10 mouse cellular contexts compared by ENCODE assay signal in the genomic region with DNA sequence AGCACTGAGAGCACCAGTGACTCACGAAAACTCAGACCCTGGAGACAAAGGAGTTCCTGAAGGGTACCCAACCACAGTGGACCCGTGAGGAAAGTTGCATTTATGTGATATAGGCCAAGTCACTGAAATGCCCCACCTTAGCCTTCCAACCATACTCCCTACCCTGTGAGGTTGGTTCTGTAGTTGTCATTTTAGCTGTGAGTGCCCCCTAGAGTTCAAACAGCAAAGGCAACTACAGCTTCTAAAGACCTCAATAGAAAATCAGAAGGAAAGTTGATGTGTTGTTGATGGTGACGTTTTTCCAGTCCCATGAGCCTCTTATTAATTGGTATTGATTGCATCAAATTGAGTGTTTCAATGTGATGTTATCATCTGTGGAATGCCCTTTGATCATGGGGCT. TPM values are rescaled to one million over a fixed set of nuclear protein-coding genes. Genes with fewer than 3 reads are reported as not detected.
DNase-seq lines count a peak whose midpoint lies in the region; TF ChIP-seq lines count a peak whose summit lies in the region.
"Had no signal": no experiment of that assay in that cellular context is flagged by ENCODE, and none has a peak within 500 bp of the region (broad histone marks: within the 10 kb centered on the region; RNA-seq: fewer than 3 reads in every experiment).

No protein-coding gene starts in this region.

- intact Hi-C loops in left cerebral cortex, postnatal 36 days (cut with DNase I): no loop called here

- peak; percentile 51 for TF ChIP-seq RAD21 in MEL (IDR thresholded peaks at IDR 0.05; ENCODE audit: low read depth, low read length)

- no peak overlapping the region for H3K27ac ChIP-seq in kidney, adult 2 months (ENCODE audit: insufficient read depth, low read depth, low read length)
- H3K27ac ChIP-seq in MEL (ENCODE audit: control insufficient read depth, low read depth, low read length): no peak overlapping the region
- H3K27ac ChIP-seq: limb, embryonic 13.5 days; neural tube, embryonic 13.5 days had no signal

- H3K36me3 ChIP-seq in kidney, adult 2 months (ENCODE audit: control insufficient read depth, insufficient read depth, low read length): no peaks in the 10 kb centered on the region
- H3K36me3 ChIP-seq in MEL (ENCODE audit: control insufficient read depth in 1 of 2, insufficient read depth in 2 of 2, low read length in 2 of 2): peaks cover 27 to 42% of the 10 kb centered on the region in 2 experiments
- H3K36me3 ChIP-seq: limb, embryonic 13.5 days; neural tube, embryonic 13.5 days had no signal

- no peak overlapping the region for H3K4me3 ChIP-seq in kidney, adult 2 months (ENCODE audit: insufficient read depth, low read depth, low read length)
- no peak overlapping the region for H3K4me3 ChIP-seq in MEL (ENCODE audit: control insufficient read depth in 1 of 2, insufficient read depth in 1 of 2, low read depth in 2 of 2, low read length in 2 of 2)
- H3K4me3 ChIP-seq: limb, embryonic 13.5 days; neural tube, embryonic 13.5 days had no signal

- H3K4me1 ChIP-seq in kidney, adult 2 months (ENCODE audit: control insufficient read depth, insufficient read depth, low read length): no peaks in the 10 kb centered on the region
- peaks cover 3 to 25% of the 10 kb centered on the region in 2 experiments; a peak in 3 of 4 replicates for H3K4me1 ChIP-seq in MEL (ENCODE audit: control insufficient read depth in 1 of 2, insufficient read depth in 2 of 2, low read length in 2 of 2)
- H3K4me1 ChIP-seq: limb, embryonic 13.5 days; neural tube, embryonic 13.5 days had no signal

- no peak for TF ChIP-seq CTCF in kidney, adult 2 months (conservative IDR thresholded peaks at IDR 0.05; ENCODE audit: insufficient read depth, insufficient read length, low read depth, low read length)
- peak; percentile 46 to 75 (median 69) for TF ChIP-seq CTCF in MEL (IDR thresholded peaks at IDR 0.05 in 2 of 3, conservative IDR thresholded peaks at IDR 0.05 in 1 of 3; ENCODE audit: control insufficient read depth in 1 of 3, insufficient read depth in 1 of 3, low read depth in 2 of 3, low read length in 3 of 3, poor library complexity in 1 of 3, severe bottlenecking in 1 of 3)

- WGBS in kidney, adult 2 months: 64% methylated on average over 3 of the region's 3 CpGs

- TF ChIP-seq EP300 in MEL (IDR thresholded peaks at IDR 0.05; ENCODE audit: low read depth in 1 of 2, low read length in 2 of 2): no peak

- DNase-seq in kidney, adult 2 months: peak; percentile 21
- DNase-seq in kidney, adult 18-20 months: no peak
- peak; percentile 71 for DNase-seq in CD4-positive, CD25-positive, alpha-beta regulatory T cell, adult 2 months (ENCODE audit: low read depth, low spot score)
- peak; percentile 80 for DNase-seq in MEL (ENCODE audit: low read depth, low spot score)
- peak; percentile 5 for DNase-seq in lung, postnatal 14 days
- no peak for DNase-seq in left cerebral cortex, postnatal 36 days (ENCODE audit: low spot score in 2 of 2)
- no peak for DNase-seq in urinary bladder, postnatal 25 days (ENCODE audit: low spot score)

- no peak overlapping the region for H3K9ac ChIP-seq in MEL (ENCODE audit: control insufficient read depth, low read depth, low read length, poor library complexity, severe bottlenecking)
- H3K9ac ChIP-seq: limb, embryonic 13.5 days; neural tube, embryonic 13.5 days had no signal

- no peaks in the 10 kb centered on the region for H3K27me3 ChIP-seq in kidney, adult 2 months (replicated peaks; ENCODE audit: control insufficient read depth, insufficient read depth, low read length)
- no peaks in the 10 kb centered on the region for H3K27me3 ChIP-seq in MEL (ENCODE audit: control insufficient read depth in 1 of 2, insufficient read depth in 2 of 2, low read length in 2 of 2)
- H3K27me3 ChIP-seq: limb, embryonic 13.5 days; neural tube, embryonic 13.5 days had no signal

- no peaks in the 10 kb centered on the region for H3K9me3 ChIP-seq in MEL (replicated peaks; ENCODE audit: insufficient read depth, low read length)
- H3K9me3 ChIP-seq: limb, embryonic 13.5 days; neural tube, embryonic 13.5 days had no signal

- H3K79me2 ChIP-seq in MEL (ENCODE audit: control insufficient read depth, insufficient read depth, low read length, poor library complexity): peaks cover 32% of the 10 kb centered on the region

- no peak for TF ChIP-seq POLR2A in kidney, adult 2 months (IDR thresholded peaks at IDR 0.05; ENCODE audit: low read depth, low read length)
- TF ChIP-seq POLR2A in MEL (IDR thresholded peaks at IDR 0.05; ENCODE audit: control insufficient read depth in 1 of 2, insufficient read depth in 1 of 2, low read depth in 1 of 2, low read length in 2 of 2, poor library complexity in 1 of 2): peak in 1 of 2 experiments; percentile 46; a peak in 1 of 4 replicates

TF ChIP-seq in MEL, 35 proteins besides CTCF, POLR2A, EP300 and RAD21:
- TF ChIP-seq E2F4 (IDR thresholded peaks at IDR 0.05; ENCODE audit: borderline replicate concordance, low read depth, low read length): no peak
- no peak for TF ChIP-seq POLR2AphosphoS2 (IDR thresholded peaks at IDR 0.05; ENCODE audit: low read length)
- TF ChIP-seq ZMIZ1 (IDR thresholded peaks at IDR 0.05; ENCODE audit: low read depth, low read length): no peak
- TF ChIP-seq CHD1 (IDR thresholded peaks at IDR 0.05; ENCODE audit: low read depth, low read length): no peak
- TF ChIP-seq ETS1 (IDR thresholded peaks at IDR 0.05; ENCODE audit: low read depth, low read length): no peak
- TF ChIP-seq MYC (IDR thresholded peaks at IDR 0.05; ENCODE audit: low read depth, low read length): no peak
- TF ChIP-seq KAT2A (conservative IDR thresholded peaks at IDR 0.05; ENCODE audit: low read depth, low read length): no peak
- TF ChIP-seq NRF1 (IDR thresholded peaks at IDR 0.05; ENCODE audit: insufficient read depth, low read depth, low read length, poor library complexity, severe bottlenecking): no peak
- TF ChIP-seq ZC3H11A (IDR thresholded peaks at IDR 0.05; ENCODE audit: low read depth, low read length): peak; percentile 28; the same call in 1 of the 2 replicates
- TF ChIP-seq SMC3 (IDR thresholded peaks at IDR 0.05; ENCODE audit: low read depth, low read length): peak; percentile 40; the same call in 1 of the 2 replicates
- no peak for TF ChIP-seq GABPA (IDR thresholded peaks at IDR 0.05; ENCODE audit: low read depth, low read length)
- TF ChIP-seq BHLHE40 (IDR thresholded peaks at IDR 0.05; ENCODE audit: borderline replicate concordance, low read depth, low read length): no peak
TF ChIP-seq in MEL: peak in this region for 2.

RNA-seq across cellular contexts. Expression of a gene that starts 39.8 kb away (rescaled TPM):
- 0.72 TPM in 2 replicates for polyA plus RNA-seq in kidney, adult 2 months (2012; rRNA removed)
- total RNA-seq in MEL (2012; rRNA removed): 0.10 and 0.23 TPM in 2 replicates
- polyA plus RNA-seq in MEL (2012; ENCODE audit: insufficient read depth in 1 of 2, insufficient read length in 2 of 2, low read depth in 1 of 2, low replicate concordance in 2 of 2, missing spikeins in 1 of 2): under 1 TPM in 1 of 2 experiments, not detected in 1; 0.35 TPM
- total RNA-seq in left cerebral cortex, postnatal 36 days (2021): 1 to 10 TPM in 1 of 2 experiments, under 1 TPM in 1; 0.37 to 1.0 TPM

RNA-seq across cellular contexts. Expression of a gene that starts 55.6 kb away (rescaled TPM):
- polyA plus RNA-seq in kidney, adult 2 months (2012; rRNA removed): 0.03 TPM in 1 of 2 replicates, not detected in the other
- total RNA-seq in MEL (2012; rRNA removed): 0.04 and 0.07 TPM in 2 replicates
- under 1 TPM in 1 of 2 experiments, not detected in 1; 0.19 TPM for polyA plus RNA-seq in MEL (2012; ENCODE audit: insufficient read depth in 1 of 2, insufficient read length in 2 of 2, low read depth in 1 of 2, low replicate concordance in 2 of 2, missing spikeins in 1 of 2)
- not detected for total RNA-seq in left cerebral cortex, postnatal 36 days (2021)
- polyA plus RNA-seq: neural tube, embryonic 13.5 days had no signal

RNA-seq across cellular contexts. Expression of a gene that starts 56.0 kb away (rescaled TPM):
- 0.10 and 0.30 TPM in 2 replicates for polyA plus RNA-seq in kidney, adult 2 months (2012; rRNA removed)
- not detected in 2 replicates for total RNA-seq in MEL (2012; rRNA removed)
- under 1 TPM in 1 of 2 experiments, not detected in 1; 0.04 TPM for polyA plus RNA-seq in MEL (2012; ENCODE audit: insufficient read depth in 1 of 2, insufficient read length in 2 of 2, low read depth in 1 of 2, low replicate concordance in 2 of 2, missing spikeins in 1 of 2)
- total RNA-seq in left cerebral cortex, postnatal 36 days (2021): not detected
- polyA plus RNA-seq: heart, embryonic 14.5 days; neural tube, embryonic 13.5 days had no signal

Comparison
In these comparisons a context has a peak if more than half of its experiments do, and no peak if none do; other contexts are left out.
1. DNase-seq: peak in kidney, adult 2 months (single experiment), CD4-positive, CD25-positive, alpha-beta regulatory T cell, adult 2 months (single experiment), MEL (single experiment) and lung, postnatal 14 days (single experiment); none in kidney, adult 18-20 months (single experiment), left cerebral cortex, postnatal 36 days (0 of 2) and urinary bladder, postnatal 25 days (single experiment).